Mouse (Mus musculus): ENCODE results near the gene Trp63. TPM values are rescaled to one million over a fixed set of nuclear protein-coding genes. Genes with fewer than 3 reads are reported as not detected.

Gene Trp63
- polyA plus RNA-seq, 1 experiment from 2014 or later: 0.53 TPM

GRCm38 (mm10) chr16:25878116-25878515 is 194.6 kb downstream of the Trp63 start:
- ATAC-seq (ENCODE audit: insufficient number of reproducible peaks, insufficient read depth, low FRiP score, low read depth): no peak
- no peak overlapping the region for H3K27ac ChIP-seq (replicated peaks in 1 of 2; ENCODE audit: control insufficient read depth in 1 of 2, insufficient read depth in 1 of 2, low read depth in 2 of 2, low read length in 2 of 2)
- H3K27me3 ChIP-seq (ENCODE audit: control insufficient read depth, insufficient read depth, low read length): no peaks in the 10 kb centered on the region
- H3K36me3 ChIP-seq (ENCODE audit: control insufficient read depth, insufficient read depth, low read length): no peaks in the 10 kb centered on the region
- H3K4me2 ChIP-seq (ENCODE audit: low read length): no peak overlapping the region
- no peak overlapping the region for H3K4me3 ChIP-seq (ENCODE audit: control insufficient read depth in 1 of 2, insufficient read depth in 1 of 2, low read depth in 1 of 2, low read length in 2 of 2)
- H3K4me1 ChIP-seq (ENCODE audit: control insufficient read depth in 2 of 2, insufficient read depth in 2 of 2, low read length in 2 of 2): no peaks in the 10 kb centered on the region
- no peak overlapping the region for H3K9ac ChIP-seq (ENCODE audit: low read length)
- H3K9me3 ChIP-seq (ENCODE audit: control insufficient read depth, low read length): no peaks in the 10 kb centered on the region

DNA sequence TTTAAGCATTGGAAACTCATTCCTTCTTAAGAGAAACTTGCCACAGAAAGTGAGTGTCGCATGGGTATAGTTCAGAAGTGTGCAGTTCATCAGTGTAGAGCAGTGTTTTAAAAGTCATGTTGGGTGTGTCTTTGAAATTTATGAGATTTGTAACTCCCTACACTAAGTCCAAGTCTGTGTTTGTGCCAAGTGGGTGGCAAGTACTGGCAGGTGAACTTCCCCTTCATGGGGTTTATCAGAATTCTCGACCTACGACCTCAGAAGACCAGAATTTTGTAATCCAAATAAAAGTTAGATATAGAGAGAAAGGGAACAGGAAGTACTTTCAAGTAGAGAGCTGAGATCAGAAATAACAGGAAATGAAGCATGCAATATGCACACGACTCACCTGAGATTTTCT is 215.5 kb downstream of the Trp63 start:
- Histone ChIP-seq H3K9me3 (ENCODE audit: control insufficient read depth, low read length) (no peaks in the 10 kb centered on the region), H3K4me2 (ENCODE audit: low read length) (no peak overlapping the region), H3K36me3 (ENCODE audit: control insufficient read depth, insufficient read depth, low read length) (no peaks in the 10 kb centered on the region), H3K4me3 (ENCODE audit: control insufficient read depth in 1 of 2, insufficient read depth in 1 of 2, low read depth in 1 of 2, low read length in 2 of 2) (no peak overlapping the region), H3K9ac (ENCODE audit: low read length) (no peak overlapping the region), H3K27me3 (ENCODE audit: control insufficient read depth, insufficient read depth, low read length) (no peaks in the 10 kb centered on the region), H3K4me1 (ENCODE audit: control insufficient read depth in 2 of 2, insufficient read depth in 2 of 2, low read length in 2 of 2) (no peaks in the 10 kb centered on the region), H3K27ac (replicated peaks in 1 of 2; ENCODE audit: control insufficient read depth in 1 of 2, insufficient read depth in 1 of 2, low read depth in 2 of 2, low read length in 2 of 2) (no peak overlapping the region)
- 72% methylated on average over 4 of the region's 4 CpGs for WGBS
- no peak for ATAC-seq (ENCODE audit: insufficient number of reproducible peaks, insufficient read depth, low FRiP score, low read depth)

DNA sequence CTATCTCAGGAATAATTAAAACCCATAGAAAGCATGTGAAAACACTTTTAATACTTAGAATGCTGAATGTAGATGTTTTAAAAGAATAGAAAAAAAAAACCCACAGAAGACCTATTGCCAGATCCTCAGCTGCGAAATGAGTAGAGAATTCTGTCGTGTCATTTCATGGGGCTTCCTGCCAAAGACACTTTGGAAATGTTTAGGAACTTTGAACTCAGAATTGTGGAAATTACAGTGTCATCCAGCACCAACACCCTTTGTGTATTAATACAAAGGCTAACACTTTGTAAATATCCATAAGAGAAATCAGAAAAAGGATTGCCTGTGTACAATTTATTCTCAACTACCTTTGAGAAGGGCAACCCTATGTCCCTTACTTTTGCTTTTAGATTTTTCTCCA is 216.1 kb downstream of the Trp63 start:
- Histone ChIP-seq H3K9ac (ENCODE audit: low read length) (no peak overlapping the region), H3K27me3 (ENCODE audit: control insufficient read depth, insufficient read depth, low read length) (no peaks in the 10 kb centered on the region), H3K9me3 (ENCODE audit: control insufficient read depth, low read length) (no peaks in the 10 kb centered on the region), H3K36me3 (ENCODE audit: control insufficient read depth, insufficient read depth, low read length) (no peaks in the 10 kb centered on the region), H3K4me1 (ENCODE audit: control insufficient read depth in 2 of 2, insufficient read depth in 2 of 2, low read length in 2 of 2) (no peaks in the 10 kb centered on the region), H3K4me2 (ENCODE audit: low read length) (no peak overlapping the region), H3K27ac (replicated peaks in 1 of 2; ENCODE audit: control insufficient read depth in 1 of 2, insufficient read depth in 1 of 2, low read depth in 2 of 2, low read length in 2 of 2) (no peak overlapping the region), H3K4me3 (ENCODE audit: control insufficient read depth in 1 of 2, insufficient read depth in 1 of 2, low read depth in 1 of 2, low read length in 2 of 2) (no peak overlapping the region)
- ATAC-seq (ENCODE audit: insufficient number of reproducible peaks, insufficient read depth, low FRiP score, low read depth): no peak
- 78% methylated on average over 2 of the region's 2 CpGs for WGBS

DNA sequence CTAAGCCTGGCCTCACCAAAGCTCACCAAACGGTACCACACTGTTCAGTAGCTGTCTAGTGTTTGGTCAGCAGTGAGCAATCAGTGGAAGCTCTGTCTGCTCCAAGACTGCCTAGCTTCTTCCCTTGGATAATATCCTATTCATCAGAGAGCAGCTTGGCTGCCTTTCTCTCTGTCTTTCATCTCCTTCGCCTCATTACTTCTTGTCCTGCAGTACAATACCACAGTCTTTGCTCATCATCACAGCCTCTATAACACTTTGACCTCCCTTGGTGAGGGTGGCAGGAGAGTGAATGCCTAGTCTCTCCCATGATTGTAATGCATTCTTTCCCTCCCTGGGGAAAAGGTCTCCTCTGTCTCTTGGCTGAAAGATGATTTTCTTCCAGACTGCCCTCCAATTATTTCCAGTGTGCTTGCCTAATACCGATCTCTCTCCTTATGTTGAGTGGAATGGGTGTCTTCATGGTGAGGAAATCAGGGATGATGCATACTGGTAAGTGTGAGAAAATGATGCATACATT is 216.9 kb downstream of the Trp63 start:
- ATAC-seq (ENCODE audit: insufficient number of reproducible peaks, insufficient read depth, low FRiP score, low read depth): no peak
- Histone ChIP-seq H3K36me3 (ENCODE audit: control insufficient read depth, insufficient read depth, low read length) (no peaks in the 10 kb centered on the region), H3K4me3 (ENCODE audit: control insufficient read depth in 1 of 2, insufficient read depth in 1 of 2, low read depth in 1 of 2, low read length in 2 of 2) (no peak overlapping the region), H3K9me3 (ENCODE audit: control insufficient read depth, low read length) (no peaks in the 10 kb centered on the region), H3K27ac (replicated peaks in 1 of 2; ENCODE audit: control insufficient read depth in 1 of 2, insufficient read depth in 1 of 2, low read depth in 2 of 2, low read length in 2 of 2) (no peak overlapping the region), H3K27me3 (ENCODE audit: control insufficient read depth, insufficient read depth, low read length) (no peaks in the 10 kb centered on the region), H3K9ac (ENCODE audit: low read length) (no peak overlapping the region), H3K4me1 (ENCODE audit: control insufficient read depth in 2 of 2, insufficient read depth in 2 of 2, low read length in 2 of 2) (no peaks in the 10 kb centered on the region), H3K4me2 (ENCODE audit: low read length) (no peak overlapping the region)
- WGBS: 79% methylated on average over 3 of the region's 3 CpGs

- no peak overlapping the region for H3K27ac ChIP-seq (replicated peaks in 1 of 2; ENCODE audit: control insufficient read depth in 1 of 2, insufficient read depth in 1 of 2, low read depth in 2 of 2, low read length in 2 of 2)
- no peaks in the 10 kb centered on the region for H3K4me1 ChIP-seq (ENCODE audit: control insufficient read depth in 2 of 2, insufficient read depth in 2 of 2, low read length in 2 of 2)
- H3K27me3 ChIP-seq (ENCODE audit: control insufficient read depth, insufficient read depth, low read length): no peaks in the 10 kb centered on the region
- no peak for ATAC-seq (ENCODE audit: insufficient number of reproducible peaks, insufficient read depth, low FRiP score, low read depth)
- H3K9ac ChIP-seq (ENCODE audit: low read length): no peak overlapping the region
- no peaks in the 10 kb centered on the region for H3K36me3 ChIP-seq (ENCODE audit: control insufficient read depth, insufficient read depth, low read length)
- no peak overlapping the region for H3K4me3 ChIP-seq (ENCODE audit: control insufficient read depth in 1 of 2, insufficient read depth in 1 of 2, low read depth in 1 of 2, low read length in 2 of 2)
- 64% methylated on average over 1 of the region's 1 CpGs for WGBS
- H3K4me2 ChIP-seq (ENCODE audit: low read length): no peak overlapping the region
- no peaks in the 10 kb centered on the region for H3K9me3 ChIP-seq (ENCODE audit: control insufficient read depth, low read length)
Measured at GRCm38 (mm10) chr16:25912185-25912584, 228.6 kb downstream of the Trp63 start.

DNA sequence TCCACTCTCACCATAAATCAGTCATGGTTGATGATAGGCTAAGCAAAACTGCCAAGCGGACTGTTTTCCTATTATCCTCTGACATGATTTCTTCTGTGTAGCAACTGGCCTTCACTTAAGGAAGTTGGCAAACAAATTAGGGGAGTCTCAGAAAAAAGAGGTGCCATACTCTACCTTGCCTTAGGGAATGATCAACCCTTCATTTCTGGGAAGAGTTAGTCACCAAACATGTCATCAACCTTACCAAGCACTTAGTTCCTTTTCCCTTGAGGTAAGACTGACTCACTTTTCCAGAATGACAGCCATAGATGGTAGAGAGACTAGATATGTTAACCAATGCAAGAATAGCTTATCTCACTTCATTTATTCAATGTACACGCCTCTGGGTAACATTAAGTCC is 250.6 kb downstream of the Trp63 start:
- 74% methylated on average over 2 of the region's 2 CpGs for WGBS

More for the DNA sequence above, 250.6 kb downstream of the Trp63 start:
- no peak overlapping the region for H3K4me2 ChIP-seq (ENCODE audit: low read length)
- no peak for ATAC-seq (ENCODE audit: insufficient number of reproducible peaks, insufficient read depth, low FRiP score, low read depth)
- no peaks in the 10 kb centered on the region for H3K4me1 ChIP-seq (ENCODE audit: control insufficient read depth in 2 of 2, insufficient read depth in 2 of 2, low read length in 2 of 2)
- H3K9ac ChIP-seq (ENCODE audit: low read length): no peak overlapping the region
- no peaks in the 10 kb centered on the region for H3K27me3 ChIP-seq (ENCODE audit: control insufficient read depth, insufficient read depth, low read length)
- H3K4me3 ChIP-seq (ENCODE audit: control insufficient read depth in 1 of 2, insufficient read depth in 1 of 2, low read depth in 1 of 2, low read length in 2 of 2): no peak overlapping the region
- H3K9me3 ChIP-seq (ENCODE audit: control insufficient read depth, low read length): no peaks in the 10 kb centered on the region
- H3K27ac ChIP-seq (replicated peaks in 1 of 2; ENCODE audit: control insufficient read depth in 1 of 2, insufficient read depth in 1 of 2, low read depth in 2 of 2, low read length in 2 of 2): no peak overlapping the region
- H3K36me3 ChIP-seq (ENCODE audit: control insufficient read depth, insufficient read depth, low read length): no peaks in the 10 kb centered on the region
